Mouse (Mus musculus): ENCODE measurements around the gene Rgs3.
A peak's percentile ranks its signal among the peaks of the same experiment; 100 is the strongest.

Rgs3 gene

GRCm38 (mm10) chr4:62559797-62560329, at the start of gene Rgs3:
Gene Rgs3, plus strand, starts transcription at chr4:62559847.
- DNase-seq (ENCODE audit: extremely low read depth, low read depth), result no peak

- no peak for DNase-seq (ENCODE audit: extremely low read depth, low read depth)
These were observed 49.7 kb upstream of the Rgs3 start for GRCm38 (mm10) chr4:62509946-62510345.

- DNase-seq (ENCODE audit: extremely low read depth, low read depth), result no peak
These were observed 45.6 kb upstream of the Rgs3 start for GRCm38 (mm10) chr4:62513998-62514506.

GRCm38 (mm10) chr4:62514995-62515394, 44.7 kb upstream of the Rgs3 start:
- no peak for DNase-seq (ENCODE audit: extremely low read depth, low read depth)

- DNase-seq (ENCODE audit: extremely low read depth, low read depth), result peak; percentile 81
These were observed 44.2 kb upstream of the Rgs3 start for GRCm38 (mm10) chr4:62515490-62515889.

- DNase-seq (ENCODE audit: extremely low read depth, low read depth), result no peak
These were observed 43.6 kb upstream of the Rgs3 start for GRCm38 (mm10) chr4:62516079-62516478.

- peak; percentile 91 for DNase-seq (ENCODE audit: extremely low read depth, low read depth)
These were observed 43.1 kb upstream of the Rgs3 start for GRCm38 (mm10) chr4:62516579-62516978.

- DNase-seq (ENCODE audit: extremely low read depth, low read depth), result peak; percentile 35
These were observed 42.6 kb upstream of the Rgs3 start for GRCm38 (mm10) chr4:62517046-62517445.

- DNase-seq (ENCODE audit: extremely low read depth, low read depth), result peak; percentile 44
These were observed 41.9 kb upstream of the Rgs3 start for GRCm38 (mm10) chr4:62517538-62518415.

- DNase-seq (ENCODE audit: extremely low read depth, low read depth), result no peak
These were observed 41.1 kb upstream of the Rgs3 start for GRCm38 (mm10) chr4:62518416-62519121.

- DNase-seq (ENCODE audit: extremely low read depth, low read depth), result peak; percentile 71
These were observed 40.4 kb upstream of the Rgs3 start for GRCm38 (mm10) chr4:62519122-62519848.

GRCm38 (mm10) chr4:62519849-62520233, 39.8 kb upstream of the Rgs3 start, which contains the start of gene Alad:
Gene Alad, minus strand, starts transcription at chr4:62519918.
- peak; percentile 66 for DNase-seq (ENCODE audit: extremely low read depth, low read depth)

- peak; percentile 57 for DNase-seq (ENCODE audit: extremely low read depth, low read depth)
These were observed 38.7 kb upstream of the Rgs3 start for GRCm38 (mm10) chr4:62520892-62521400.

- DNase-seq (ENCODE audit: extremely low read depth, low read depth), result peak; percentile 94
These were observed 34.8 kb upstream of the Rgs3 start, which contains the start of the genes Pole3 and 4933430I17Rik for GRCm38 (mm10) chr4:62524651-62525488. Gene Pole3, minus strand, starts transcription at chr4:62525068. Gene 4933430I17Rik, plus strand, starts transcription at chr4:62525369.

GRCm38 (mm10) chr4:62525489-62525811, 34.2 kb upstream of the Rgs3 start:
- DNase-seq (ENCODE audit: extremely low read depth, low read depth), result no peak

GRCm38 (mm10) chr4:62526256-62526655, 33.4 kb upstream of the Rgs3 start:
- DNase-seq (ENCODE audit: extremely low read depth, low read depth), result no peak

- DNase-seq (ENCODE audit: extremely low read depth, low read depth), result peak; percentile 37
These were observed 32.0 kb upstream of the Rgs3 start for GRCm38 (mm10) chr4:62527655-62528054.

GRCm38 (mm10) chr4:62533729-62534128, 25.9 kb upstream of the Rgs3 start:
- DNase-seq (ENCODE audit: extremely low read depth, low read depth), result no peak

- no peak for DNase-seq (ENCODE audit: extremely low read depth, low read depth)
These were observed 17.8 kb upstream of the Rgs3 start for GRCm38 (mm10) chr4:62541802-62542201.

GRCm38 (mm10) chr4:62543782-62544181, 15.9 kb upstream of the Rgs3 start:
- no peak for DNase-seq (ENCODE audit: extremely low read depth, low read depth)
